Mouse (Mus musculus): ENCODE results near the gene Sult2b1.

The Sult2b1 gene

GRCm38 (mm10) chr7:45725151-45725550 lies 59.3 kb downstream of the Sult2b1 start:
- in situ Hi-C loops (cut with MboI), result no loop called here

- in situ Hi-C loops (cut with MboI), result no loop called here
Observed at GRCm38 (mm10) chr7:45723781-45724180, 60.7 kb downstream of the Sult2b1 start.

- in situ Hi-C loops (cut with MboI), result no loop called here
Observed at GRCm38 (mm10) chr7:45723301-45723700, 61.2 kb downstream of the Sult2b1 start.

- in situ Hi-C loops (cut with MboI), result no loop called here
Observed at GRCm38 (mm10) chr7:45722348-45722713, 62.1 kb downstream of the Sult2b1 start.

- in situ Hi-C loops (cut with MboI), result no loop called here
Observed at GRCm38 (mm10) chr7:45721642-45722347, 62.7 kb downstream of the Sult2b1 start.

- in situ Hi-C loops (cut with MboI), result no loop called here
Observed at GRCm38 (mm10) chr7:45721234-45721571, 63.3 kb downstream of the Sult2b1 start.

GRCm38 (mm10) chr7:45720413-45721233 lies 63.8 kb downstream of the Sult2b1 start, which contains the start of gene Fam83e:
Gene Fam83e, plus strand, starts transcription at chr7:45721212.
- in situ Hi-C loops (cut with MboI), result no loop called here

- in situ Hi-C loops (cut with MboI), result no loop called here
Observed at GRCm38 (mm10) chr7:45719738-45720412, 64.6 kb downstream of the Sult2b1 start.

- in situ Hi-C loops (cut with MboI), result no loop called here
Observed at GRCm38 (mm10) chr7:45719180-45719579, 65.3 kb downstream of the Sult2b1 start.

GRCm38 (mm10) chr7:45718331-45718730 lies 66.1 kb downstream of the Sult2b1 start:
- in situ Hi-C loops (cut with MboI), result no loop called here

- in situ Hi-C loops (cut with MboI), result no loop called here
Observed at GRCm38 (mm10) chr7:45717918-45718297, 66.6 kb downstream of the Sult2b1 start, which contains the start of gene Sphk2. Gene Sphk2, minus strand, starts transcription at chr7:45718002.

GRCm38 (mm10) chr7:45716952-45717917 lies 67.2 kb downstream of the Sult2b1 start:
- in situ Hi-C loops (cut with MboI), result no loop called here

- in situ Hi-C loops (cut with MboI), result no loop called here
Observed at GRCm38 (mm10) chr7:45716460-45716857, 68.0 kb downstream of the Sult2b1 start.

GRCm38 (mm10) chr7:45715741-45716459 lies 68.6 kb downstream of the Sult2b1 start:
- in situ Hi-C loops (cut with MboI), result no loop called here

- in situ Hi-C loops (cut with MboI), result no loop called here
Observed at GRCm38 (mm10) chr7:45715090-45715708, 69.3 kb downstream of the Sult2b1 start, which contains the start of gene Rpl18. Gene Rpl18, plus strand, starts transcription at chr7:45715457.

- in situ Hi-C loops (cut with MboI), result no loop called here
Observed at GRCm38 (mm10) chr7:45714630-45715089, 69.8 kb downstream of the Sult2b1 start.

GRCm38 (mm10) chr7:45713881-45714520 lies 70.5 kb downstream of the Sult2b1 start:
- in situ Hi-C loops (cut with MboI), result no loop called here

- in situ Hi-C loops (cut with MboI), result no loop called here
Observed at GRCm38 (mm10) chr7:45713396-45713795, 71.1 kb downstream of the Sult2b1 start.

- in situ Hi-C loops (cut with MboI), result no loop called here
Observed at GRCm38 (mm10) chr7:45712022-45712757, 72.3 kb downstream of the Sult2b1 start.

All from mature B cell (primary cell).